Mouse (Mus musculus) intestine, embryonic 16.5 days (tissue): ENCODE measurements around the gene Cflar. TPM values are rescaled to one million over a fixed set of nuclear protein-coding genes. Genes with fewer than 3 reads are reported as not detected.
"Not testable (repeated sequence)": the region's sequence is repeated elsewhere in the genome, so short reads cannot be mapped to it uniquely, and the experiment has no call there.

Experiments used
- ATAC-seq: fragments of 200-750 bp; cut with Nextera tagmentation; 2 replicates; pipeline ENCODE4 v1.8.0; 2017; ENCODE audit warnings: moderate TSS enrichment, moderate library complexity
- H3K27ac ChIP-seq: fragments of 300-500 bp; sonication (generic); 2 replicates; pipeline ENCODE4 v1.5.1; 2014; ENCODE audit warnings: mild to moderate bottlenecking, low read length
- H3K27me3 ChIP-seq: fragments of 300-500 bp; sonication (generic); replicated peaks from 2 replicates; pipeline ENCODE4 v1.6.1; 2014; ENCODE audit warnings: low read length, control low read depth, mixed read lengths; ENCODE audit not compliant: control insufficient read depth, insufficient read depth
- H3K36me3 ChIP-seq: fragments of 300-500 bp; sonication (generic); 2 replicates; pipeline ENCODE4 v1.6.1; 2014; ENCODE audit warnings: low read length, control low read depth; ENCODE audit not compliant: control insufficient read depth, insufficient read depth
- H3K4me1 ChIP-seq: fragments of 300-500 bp; sonication (generic); 2 replicates; pipeline ENCODE4 v1.6.1; 2014; ENCODE audit warnings: low read length, control low read depth, mixed read lengths; ENCODE audit not compliant: control insufficient read depth, insufficient read depth
- H3K4me2 ChIP-seq: fragments of 300-500 bp; sonication (generic); 2 replicates; pipeline ENCODE4 v1.6.1; 2014; ENCODE audit warnings: low read depth, low read length, control low read depth
- H3K4me3 ChIP-seq: fragments of 300-500 bp; sonication (generic); 2 replicates; pipeline ENCODE4 v1.5.1; 2014; ENCODE audit warnings: mild to moderate bottlenecking, low read length
- H3K9ac ChIP-seq: fragments of 300-500 bp; sonication (generic); 2 replicates; pipeline ENCODE4 v1.6.1; 2014; ENCODE audit warnings: low read depth, low read length
- H3K9me3 ChIP-seq: fragments of 300-500 bp; sonication (generic); 2 replicates; pipeline ENCODE4 v1.6.1; 2016; ENCODE audit warnings: low read length, control low read depth; ENCODE audit not compliant: control insufficient read depth
- WGBS: fragments of 180-500 bp; shearing (Covaris S2); extraction: QIAGEN DNeasy Blood & Tissue Kit; methylation state at CpG from one replicate; pipeline ENCODE4 v1.1.7; 2014; 5-methylcytosine and 5-hydroxymethylcytosine counted together
- polyA plus RNA-seq: library from polyadenylated mRNA; unstranded; fragments of >200 nt; fragmentation: Nextera tagmentation; extraction: Ambion mirVana; gene quantifications from 2 replicates; pipeline ENCODE4 v1.2.1, GENCODE M21; 2015

The Cflar gene
- polyA plus RNA-seq, 1 experiment from 2014 or later, result 25.6 TPM

DNA sequence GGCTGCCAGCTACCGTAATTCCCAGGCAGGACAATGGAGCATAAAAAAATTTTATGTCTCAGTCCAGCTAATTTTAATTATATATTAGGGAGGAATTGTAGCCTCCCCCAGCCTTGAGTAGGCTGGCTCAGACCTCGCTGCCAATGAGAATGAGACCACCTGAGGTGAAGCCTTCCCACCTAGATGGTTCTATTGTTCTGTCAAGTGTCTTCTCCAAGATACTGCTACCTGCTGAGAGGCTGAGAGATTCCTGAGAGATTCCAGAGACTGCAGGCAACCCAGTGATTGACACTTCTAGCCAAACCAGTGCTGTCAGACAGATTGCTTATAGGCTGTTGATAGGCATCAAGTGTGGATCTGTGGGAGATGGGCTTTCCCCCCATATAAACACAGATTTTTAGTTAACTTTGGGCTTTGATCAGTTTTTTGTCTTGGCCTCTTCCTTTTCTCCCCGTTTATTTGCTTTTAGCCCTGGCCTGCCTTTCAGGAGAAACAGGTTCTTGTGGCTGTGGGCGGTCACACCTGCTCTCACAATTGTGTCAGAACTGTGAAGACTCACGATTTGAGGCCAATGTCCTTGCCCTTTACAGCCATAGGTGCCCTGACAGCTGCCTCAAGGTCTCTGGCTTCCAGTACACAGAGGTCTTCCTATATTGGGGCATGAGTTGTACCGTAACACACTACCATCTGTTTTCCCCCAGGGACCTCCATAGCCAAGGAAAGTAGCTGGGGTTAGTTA lies 21.1 kb upstream of the Cflar start:
- ATAC-seq, result peak; percentile 79
- H3K4me2 ChIP-seq, result peak overlapping the region; percentile 19; the same call in 1 of the 2 replicates
- WGBS, result 55% methylated on average over 6 of the region's 6 CpGs
- peak overlapping the region; percentile 84 for H3K27ac ChIP-seq
- no peaks in the 10 kb centered on the region for H3K36me3 ChIP-seq
- H3K4me1 ChIP-seq, result 0 out of 2 replicates have a peak, but pooled peaks cover 3% of the 10 kb centered on the region
- H3K9ac ChIP-seq, result no peak overlapping the region
- no peaks in the 10 kb centered on the region for H3K9me3 ChIP-seq
- no peaks in the 10 kb centered on the region for H3K27me3 ChIP-seq
- H3K4me3 ChIP-seq, result no peak overlapping the region

DNA sequence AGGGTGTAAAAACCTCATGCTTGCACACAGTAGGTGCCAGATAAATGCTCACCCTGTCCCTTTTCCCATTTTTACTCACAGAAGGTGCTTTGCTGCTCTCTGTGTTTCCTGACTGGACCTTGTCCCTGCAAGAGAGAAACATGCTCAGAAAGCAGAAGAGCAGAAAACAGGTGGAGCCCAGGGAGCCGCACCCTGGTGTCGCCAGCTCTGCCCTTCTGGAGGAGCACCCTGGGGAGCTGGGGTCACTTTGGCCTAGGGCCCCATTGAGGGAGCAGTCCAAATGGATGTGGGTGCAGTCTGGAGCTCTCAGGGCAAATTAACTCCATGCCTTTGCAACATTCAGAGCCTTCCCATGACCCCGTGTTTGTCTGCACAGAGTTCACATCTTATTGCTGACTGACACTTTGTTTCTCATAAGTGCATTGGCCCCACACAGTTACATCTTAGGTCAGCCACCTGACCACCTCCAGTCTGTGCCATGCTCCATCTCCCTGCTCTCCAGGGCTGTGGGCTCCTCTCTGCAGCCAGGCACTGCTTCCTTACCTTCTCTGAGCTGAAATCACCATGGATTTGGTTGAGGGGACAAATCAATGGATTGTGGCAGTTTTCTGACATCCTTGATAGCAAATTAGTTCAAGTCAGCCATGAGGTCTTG lies 20.3 kb upstream of the Cflar start:
- ATAC-seq, result peak; percentile 93
- WGBS, result 56% methylated on average over 2 of the region's 3 CpGs

DNA sequence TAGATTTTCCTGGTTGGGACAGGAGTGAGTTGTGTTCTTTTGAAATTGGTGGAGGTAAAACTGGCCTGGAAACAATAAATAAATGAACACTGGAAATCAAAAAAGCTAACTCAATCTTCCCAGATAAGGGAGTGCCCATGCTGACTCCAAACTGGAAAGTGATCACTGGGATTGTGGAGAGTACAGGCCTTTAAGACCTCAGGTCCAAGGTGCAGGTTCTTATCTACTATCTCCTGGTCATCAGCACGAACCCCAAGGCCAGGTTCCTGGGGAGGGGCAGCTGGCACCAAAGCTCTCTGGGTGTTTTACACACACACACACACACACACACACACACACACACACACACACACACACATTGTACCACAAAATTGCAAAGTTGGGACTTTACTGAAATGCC lies 19.6 kb upstream of the Cflar start:
- not testable (repeated sequence) for H3K4me2 ChIP-seq, H3K9me3 ChIP-seq, H3K9ac ChIP-seq, H3K4me1 ChIP-seq, H3K36me3 ChIP-seq, H3K27me3 ChIP-seq, H3K4me3 ChIP-seq
- WGBS, result 60% methylated on average over 1 of the region's 1 CpGs
- peak; percentile 83 for ATAC-seq
- peak overlapping the region; percentile 57; the same call in 1 of the 2 replicates for H3K27ac ChIP-seq

More for the DNA sequence above, 20.3 kb upstream of the Cflar start:
- H3K4me1 ChIP-seq, H3K9ac ChIP-seq, H3K36me3 ChIP-seq, H3K4me3 ChIP-seq, H3K9me3 ChIP-seq, H3K27me3 ChIP-seq: not testable (repeated sequence)
- peak overlapping the region; percentile 84 for H3K27ac ChIP-seq
- H3K4me2 ChIP-seq, result 0 out of 2 replicates have a peak overlapping the region, but pooled peaks have one; percentile 19

DNA sequence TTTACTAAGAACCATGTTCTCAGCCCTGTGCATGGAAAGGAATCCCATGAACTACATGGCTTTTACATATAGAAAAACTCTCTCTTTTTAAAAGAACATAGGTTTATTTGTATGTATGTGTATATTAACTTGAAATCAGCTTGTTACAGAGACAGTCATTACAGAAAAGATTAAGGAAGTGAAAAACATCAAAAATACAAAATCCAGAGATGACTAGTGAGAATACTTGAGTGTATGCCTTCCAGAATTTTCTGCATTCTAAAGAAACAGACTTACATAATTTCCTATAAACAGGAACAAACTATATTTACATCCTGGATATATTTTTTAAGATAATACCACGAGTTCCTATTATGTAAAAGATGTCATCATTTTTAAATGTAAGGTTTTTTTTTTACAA lies 17.6 kb upstream of the Cflar start:
- Histone ChIP-seq H3K4me2 (no peak overlapping the region), H3K9ac (no peak overlapping the region), H3K27me3 (no peaks in the 10 kb centered on the region), H3K27ac (no peak overlapping the region), H3K4me3 (no peak overlapping the region), H3K9me3 (no peaks in the 10 kb centered on the region), H3K36me3 (no peaks in the 10 kb centered on the region), H3K4me1 (0 out of 2 replicates have a peak, but pooled peaks cover 3% of the 10 kb centered on the region)
- 88% methylated on average over 1 of the region's 1 CpGs for WGBS
- ATAC-seq, result no peak

GRCm38 (mm10) chr1:58695810-58696209 lies 15.5 kb upstream of the Cflar start, which contains the start of gene Als2cr12:
TSS of gene Als2cr12 (minus strand) at chr1:58695989.
- not testable (repeated sequence) for H3K4me1 ChIP-seq, H3K9ac ChIP-seq, ATAC-seq, H3K4me3 ChIP-seq, H3K36me3 ChIP-seq, H3K27me3 ChIP-seq, H3K27ac ChIP-seq, H3K4me2 ChIP-seq, H3K9me3 ChIP-seq
- 85% methylated on average over 4 of the region's 4 CpGs for WGBS

- not testable (repeated sequence) for H3K9me3 ChIP-seq, H3K27me3 ChIP-seq, H3K4me2 ChIP-seq, H3K4me3 ChIP-seq, H3K9ac ChIP-seq, H3K27ac ChIP-seq, H3K4me1 ChIP-seq, H3K36me3 ChIP-seq
- WGBS, result 56% methylated on average over 1 of the region's 1 CpGs
- peak; percentile 56; the same call in 1 of the 2 replicates for ATAC-seq
Observed at GRCm38 (mm10) chr1:58697607-58698006, 13.7 kb upstream of the Cflar start.

DNA sequence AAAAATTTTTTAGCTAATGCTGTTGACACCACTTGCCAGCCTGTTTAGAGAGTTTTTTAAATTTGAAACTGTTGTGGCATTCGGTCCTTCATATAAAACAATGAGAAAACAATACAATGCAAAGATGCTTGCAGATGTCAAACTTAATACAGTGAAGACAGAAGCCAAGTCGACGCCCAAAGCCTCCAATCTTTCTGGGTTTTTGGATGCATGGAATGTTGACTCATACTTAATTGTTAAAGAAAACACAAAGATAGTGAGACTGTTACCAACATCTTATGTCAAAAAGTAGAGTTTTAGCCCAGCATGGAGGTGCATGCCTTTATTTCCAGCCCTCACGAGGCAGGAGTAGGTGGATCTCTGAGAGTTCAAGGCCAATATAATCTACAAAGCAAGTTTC lies 12.5 kb upstream of the Cflar start:
- Histone ChIP-seq H3K9ac (no peak overlapping the region), H3K27me3 (no peaks in the 10 kb centered on the region), H3K27ac (no peak overlapping the region), H3K4me1 (no peaks in the 10 kb centered on the region), H3K36me3 (no peaks in the 10 kb centered on the region), H3K4me3 (no peak overlapping the region), H3K4me2 (no peak overlapping the region), H3K9me3 (no peaks in the 10 kb centered on the region)
- WGBS, result 89% methylated on average over 4 of the region's 4 CpGs
- no peak for ATAC-seq

DNA sequence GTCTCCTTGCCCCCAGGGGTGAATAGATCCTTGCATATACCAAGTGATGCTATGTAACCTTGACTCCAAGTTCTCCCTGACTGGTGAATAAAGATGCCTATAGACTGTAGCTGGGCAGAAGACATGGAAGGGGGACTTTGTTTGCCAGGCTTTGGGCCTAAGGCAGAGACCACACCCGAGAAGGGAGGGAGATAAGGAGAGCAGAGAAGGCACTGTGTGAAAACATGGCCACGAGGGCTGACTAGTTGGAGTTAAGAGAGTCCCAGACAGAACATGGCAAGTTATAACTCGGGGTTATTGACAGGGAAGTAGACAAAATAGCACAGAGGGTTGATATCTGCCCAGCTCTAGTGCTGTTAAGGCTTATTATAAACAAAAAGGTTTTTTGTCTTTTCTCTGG lies 11.3 kb upstream of the Cflar start:
- H3K4me2 ChIP-seq, result no peak overlapping the region
- no peaks in the 10 kb centered on the region for H3K4me1 ChIP-seq
- H3K36me3 ChIP-seq, result no peaks in the 10 kb centered on the region
- no peak overlapping the region for H3K27ac ChIP-seq
- H3K9ac ChIP-seq, result no peak overlapping the region
- WGBS, result 48% methylated on average over 3 of the region's 3 CpGs
- H3K9me3 ChIP-seq, result no peaks in the 10 kb centered on the region
- no peak overlapping the region for H3K4me3 ChIP-seq
- no peaks in the 10 kb centered on the region for H3K27me3 ChIP-seq
- no peak for ATAC-seq

DNA sequence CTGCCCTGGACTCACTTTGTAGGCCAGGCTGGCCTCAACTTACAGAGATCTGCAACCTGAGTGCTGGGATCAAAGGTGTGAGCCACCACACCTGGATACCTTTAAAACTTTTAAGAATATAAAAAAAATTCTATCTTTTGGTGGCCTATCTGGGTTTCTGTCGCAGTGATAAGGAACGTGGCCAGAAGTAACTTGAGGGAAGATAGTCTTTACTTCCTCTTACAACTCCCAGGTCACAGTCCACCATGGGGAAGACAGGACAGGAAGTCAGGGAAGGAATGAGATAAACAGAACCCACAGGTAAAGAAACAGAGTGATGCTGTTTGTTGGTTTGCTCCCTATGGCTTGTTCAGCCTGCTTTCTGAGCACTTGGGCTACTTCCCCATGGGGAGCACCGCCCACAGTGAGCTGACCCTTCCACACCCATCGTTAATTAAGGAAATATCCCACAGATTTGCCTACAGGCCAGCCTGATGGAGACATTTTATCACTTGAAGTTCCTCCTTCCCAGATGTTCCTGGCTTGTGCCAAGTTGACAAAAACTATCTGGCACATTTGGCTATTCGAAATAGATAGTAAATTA lies 10.6 kb upstream of the Cflar start:
- peak; percentile 65 for ATAC-seq
- not testable (repeated sequence) for H3K9ac ChIP-seq
- 72% methylated on average over 4 of the region's 5 CpGs for WGBS

More for the DNA sequence above, 10.6 kb upstream of the Cflar start:
- not testable (repeated sequence) for H3K9me3 ChIP-seq, H3K4me2 ChIP-seq, H3K4me3 ChIP-seq, H3K27me3 ChIP-seq, H3K36me3 ChIP-seq, H3K4me1 ChIP-seq, H3K27ac ChIP-seq
